ENCODE assay signal across 20 mouse cellular contexts in the genomic region with DNA sequence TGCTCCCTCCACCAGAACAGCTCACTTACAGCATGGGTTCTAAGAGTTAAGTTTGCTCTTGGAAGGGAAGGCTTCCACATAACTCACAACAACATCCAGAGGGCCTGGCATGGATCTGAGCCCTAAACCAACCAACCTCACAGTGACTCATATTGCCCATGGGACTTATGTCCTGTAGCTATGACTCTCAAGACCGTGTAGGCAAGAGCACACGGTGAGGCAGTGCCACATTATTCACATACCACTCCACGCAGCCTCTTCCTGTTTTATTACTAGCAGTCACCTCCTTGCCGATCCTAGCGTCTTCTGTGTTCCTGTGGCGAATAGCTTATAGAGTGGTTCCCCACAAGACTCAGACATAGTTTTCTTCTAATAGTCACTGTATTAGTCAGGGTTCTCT. TPM values are rescaled to one million over a fixed set of nuclear protein-coding genes. Genes with fewer than 3 reads are reported as not detected.
A peak's percentile ranks its signal among the peaks of the same experiment; 100 is the strongest.
DNase-seq lines count a peak whose midpoint lies in the region; ATAC-seq lines count a peak whose summit lies in the region.
"Had no signal": no experiment of that assay in that cellular context is flagged by ENCODE, and none has a peak within 500 bp of the region (broad histone marks: within the 10 kb centered on the region; RNA-seq: fewer than 3 reads in every experiment).

No protein-coding gene starts in this region.

- H3K27ac ChIP-seq in heart, embryonic 15.5 days, result 0 out of 2 replicates have a peak overlapping the region, but pooled peaks have one; percentile 68
- no peak overlapping the region for H3K27ac ChIP-seq in heart, embryonic 12.5 days (ENCODE audit: poor library complexity, severe bottlenecking)
- H3K27ac ChIP-seq in hindbrain, embryonic 10.5 days, result no peak overlapping the region
- H3K27ac ChIP-seq: midbrain, embryonic 12.5 days; neural tube, embryonic 13.5 days had no signal

- ATAC-seq in heart, embryonic 15.5 days (replicated peaks; ENCODE audit: insufficient number of reproducible peaks, insufficient read depth, low FRiP score, low read depth), result no peak
- ATAC-seq in heart, embryonic 12.5 days (ENCODE audit: insufficient number of reproducible peaks, low FRiP score), result no peak
- ATAC-seq in hematopoietic stem cell, adult 5-6 weeks (replicated peaks in 1 of 2; ENCODE audit: insufficient read depth in 1 of 2, low FRiP score in 2 of 2, low TSS enrichment in 1 of 2, low read depth in 1 of 2, poor library complexity in 2 of 2, severe bottlenecking in 2 of 2), result peak; percentile 59 to 70
- ATAC-seq: intestine, postnatal 0 days had no signal

- no peak overlapping the region for H3K4me3 ChIP-seq in heart, embryonic 15.5 days
- H3K4me3 ChIP-seq in heart, embryonic 12.5 days, result no peak overlapping the region
- H3K4me3 ChIP-seq in hindbrain, embryonic 10.5 days, result no peak overlapping the region
- H3K4me3 ChIP-seq: heart, embryonic 10.5 days; layer of hippocampus, adult 2 months; midbrain, embryonic 12.5 days; neural tube, embryonic 13.5 days had no signal

- 31% methylated on average over 6 of the region's 6 CpGs for WGBS in heart, embryonic 15.5 days
- 39% methylated on average over 6 of the region's 6 CpGs for WGBS in heart, embryonic 12.5 days
- 75% methylated on average over 6 of the region's 6 CpGs for WGBS in hindbrain, embryonic 10.5 days

- no peaks in the 10 kb centered on the region for H3K36me3 ChIP-seq in heart, embryonic 15.5 days
- no peaks in the 10 kb centered on the region for H3K36me3 ChIP-seq in heart, embryonic 12.5 days
- no peaks in the 10 kb centered on the region for H3K36me3 ChIP-seq in hindbrain, embryonic 10.5 days
- H3K36me3 ChIP-seq: heart, embryonic 10.5 days; midbrain, embryonic 12.5 days; neural tube, embryonic 13.5 days had no signal

- intact Hi-C loops in left cerebral cortex, postnatal 14 days (cut with DNase I), result no loop called here

- H3K4me1 ChIP-seq in heart, embryonic 15.5 days (replicated peaks), result peaks cover 17% of the 10 kb centered on the region
- H3K4me1 ChIP-seq in heart, embryonic 12.5 days (replicated peaks), result peaks cover 22% of the 10 kb centered on the region
- peaks cover 18% of the 10 kb centered on the region; the same call in 1 of the 2 replicates for H3K4me1 ChIP-seq in hindbrain, embryonic 10.5 days (replicated peaks)

- H3K9ac ChIP-seq in heart, embryonic 15.5 days, result no peak overlapping the region
- no peak overlapping the region for H3K9ac ChIP-seq in heart, embryonic 12.5 days
- H3K9ac ChIP-seq: hindbrain, embryonic 14.5 days; midbrain, embryonic 12.5 days; neural tube, embryonic 13.5 days had no signal

- DNase-seq in 416B (ENCODE audit: low read depth) (peak; percentile 46), NIH3T3 (ENCODE audit: low read depth) (peak; percentile 67)
- no peak for DNase-seq in left cerebral cortex, postnatal 14 days (ENCODE audit: low spot score in 2 of 2)
- DNase-seq in hindbrain, embryonic 10.5 days (ENCODE audit: low spot score), result no peak
- no peak for DNase-seq in cerebellum, adult 11 months
- DNase-seq: adrenal gland, adult 8-10 months; cerebellum, postnatal 36 days; gastrocnemius, postnatal 10 days; lung, postnatal 36 days; right cerebral cortex, postnatal 14 days had no signal

- no peak overlapping the region for H3K4me2 ChIP-seq in heart, embryonic 15.5 days
- H3K4me2 ChIP-seq in heart, embryonic 12.5 days, result no peak overlapping the region
- H3K4me2 ChIP-seq: hindbrain, embryonic 14.5 days; liver, embryonic 11.5 days; midbrain, embryonic 12.5 days; neural tube, embryonic 13.5 days had no signal

- H3K9me3 ChIP-seq in heart, embryonic 15.5 days (replicated peaks), result no peaks in the 10 kb centered on the region
- H3K9me3 ChIP-seq in heart, embryonic 12.5 days (replicated peaks), result no peaks in the 10 kb centered on the region
- no peaks in the 10 kb centered on the region for H3K9me3 ChIP-seq in hindbrain, embryonic 10.5 days
- H3K9me3 ChIP-seq: heart, embryonic 10.5 days; midbrain, embryonic 12.5 days; neural tube, embryonic 13.5 days had no signal

- H3K27me3 ChIP-seq in heart, embryonic 15.5 days, result no peaks in the 10 kb centered on the region
- H3K27me3 ChIP-seq in heart, embryonic 12.5 days (replicated peaks), result no peaks in the 10 kb centered on the region
- H3K27me3 ChIP-seq in hindbrain, embryonic 10.5 days (ENCODE audit: insufficient read depth, poor library complexity, severe bottlenecking), result peaks cover 4% of the 10 kb centered on the region; the same call in 1 of the 2 replicates
- H3K27me3 ChIP-seq: neural tube, embryonic 13.5 days had no signal

RNA-seq across cellular contexts. Expression of a gene that starts 26.7 kb away (rescaled TPM):
- 1.3 and 2.1 TPM in 2 replicates for polyA plus RNA-seq in heart, embryonic 15.5 days (2015; fragmentation: Nextera tagmentation; extraction: Ambion mirVana)
- 7.6 and 9.1 TPM in 2 replicates for polyA plus RNA-seq in heart, embryonic 12.5 days (2016; fragmentation: Nextera tagmentation; extraction: Ambion mirVana)
- total RNA-seq in hematopoietic stem cell, adult 5-6 weeks (2017), result not detected in 2 replicates
- 1 to 10 TPM; 5.2 to 5.6 TPM for total RNA-seq in left cerebral cortex, postnatal 14 days (2021)
- polyA plus RNA-seq in hindbrain, embryonic 10.5 days (2016; fragmentation: Nextera tagmentation; extraction: Ambion mirVana), result 19.5 and 20.5 TPM in 2 replicates

RNA-seq across cellular contexts. Expression of a gene that starts 45.7 kb away (rescaled TPM):
- 23.4 and 24.5 TPM in 2 replicates for polyA plus RNA-seq in heart, embryonic 15.5 days (2015; fragmentation: Nextera tagmentation; extraction: Ambion mirVana)
- polyA plus RNA-seq in heart, embryonic 12.5 days (2016; fragmentation: Nextera tagmentation; extraction: Ambion mirVana), result 32.3 and 34.6 TPM in 2 replicates
- 68.2 and 72.4 TPM in 2 replicates for total RNA-seq in hematopoietic stem cell, adult 5-6 weeks (2017)
- 100 to 1,000 TPM; 234 to 237 TPM for total RNA-seq in left cerebral cortex, postnatal 14 days (2021)
- polyA plus RNA-seq in hindbrain, embryonic 10.5 days (2016; fragmentation: Nextera tagmentation; extraction: Ambion mirVana), result 54.9 and 59.3 TPM in 2 replicates

Comparison
In these comparisons a context has a peak if more than half of its experiments do, and no peak if none do; other contexts are left out.
1. ATAC-seq: peak in hematopoietic stem cell, adult 5-6 weeks (2 of 2); none in heart, embryonic 15.5 days (single experiment) and heart, embryonic 12.5 days (single experiment).
2. DNase-seq: peak in 416B (single experiment) and NIH3T3 (single experiment); none in left cerebral cortex, postnatal 14 days (0 of 2), hindbrain, embryonic 10.5 days (single experiment) and cerebellum, adult 11 months (single experiment).